31 mouse cellular contexts compared by ENCODE assay signal in the genomic region with DNA sequence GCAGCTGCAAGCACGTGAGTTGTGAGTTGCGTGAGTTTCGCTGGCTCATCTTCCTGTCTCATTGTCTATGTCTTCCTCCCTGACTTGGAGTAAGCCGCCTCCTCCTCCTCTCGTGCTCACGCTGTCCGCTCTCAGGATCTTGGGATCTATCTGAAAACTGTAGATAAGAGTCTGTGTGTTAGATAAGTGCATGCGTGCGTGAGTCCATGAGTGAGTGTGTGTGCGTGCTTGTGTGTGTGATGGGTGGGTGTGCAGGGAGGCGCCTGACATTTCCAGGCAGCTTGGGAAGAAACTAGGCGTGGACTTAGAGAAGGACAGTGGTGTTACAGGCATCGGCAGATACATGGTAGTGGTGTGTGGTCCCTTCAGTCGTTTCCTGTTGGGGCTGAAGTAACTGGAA. TPM values are rescaled to one million over a fixed set of nuclear protein-coding genes. Genes with fewer than 3 reads are reported as not detected.
DNase-seq lines count a peak whose midpoint lies in the region; ATAC-seq and TF ChIP-seq lines count a peak whose summit lies in the region.
"Had no signal": no experiment of that assay in that cellular context is flagged by ENCODE, and none has a peak within 500 bp of the region (broad histone marks: within the 10 kb centered on the region; RNA-seq: fewer than 3 reads in every experiment).

No protein-coding gene starts in this region.

- no peak for ATAC-seq in liver, embryonic 15.5 days (ENCODE audit: insufficient read depth)
- ATAC-seq in liver, embryonic 12.5 days, result no peak
- no peak for ATAC-seq in stomach, embryonic 16.5 days (ENCODE audit: insufficient read depth, low FRiP score)
- ATAC-seq: forebrain, embryonic 16.5 days; inflammation-experienced regulatory T-cells, adult 6 months; lung, postnatal 0 days; Patski had no signal

- no peak for DNase-seq in gastrocnemius, adult 2 months
- no peak for DNase-seq in gastrocnemius, postnatal 14 days
- no peak for DNase-seq in adrenal gland, postnatal 36 days
- no peak for DNase-seq in frontal cortex, postnatal 14 days (ENCODE audit: low spot score in 2 of 2)
- DNase-seq: adrenal gland, postnatal 10 days; cerebellum, adult 11-12 months; cerebellum, adult 9-11 months; embryo, embryonic 11 days; gastrocnemius, postnatal 25 days; heart, adult 18-20 months; heart, postnatal 14 days; kidney, adult 11 months; kidney, postnatal 36 days; liver; lung, adult 18-20 months; right cerebral cortex, postnatal 4 days had no signal

- peak overlapping the region; percentile 35; the same call in 1 of the 2 replicates for H3K27ac ChIP-seq in gastrocnemius, adult 2 months
- no peak overlapping the region for H3K27ac ChIP-seq in liver, embryonic 15.5 days (replicated peaks)
- H3K27ac ChIP-seq in liver, embryonic 12.5 days, result no peak overlapping the region
- peak overlapping the region; percentile 86; the same call in 1 of the 2 replicates for H3K27ac ChIP-seq in stomach, embryonic 16.5 days (ENCODE audit: low read length)
- H3K27ac ChIP-seq: embryonic facial prominence, embryonic 12.5 days; hindbrain, embryonic 10.5 days; hindbrain, embryonic 15.5 days; kidney, embryonic 15.5 days; layer of hippocampus, adult 2 months; midbrain, embryonic 12.5 days; neural tube, embryonic 13.5 days had no signal

- 26% methylated on average over 14 of the region's 14 CpGs for WGBS in liver, embryonic 15.5 days (ENCODE audit: insufficient replicate concordance)
- 34% methylated on average over 14 of the region's 14 CpGs for WGBS in liver, embryonic 12.5 days (ENCODE audit: insufficient replicate concordance)
- WGBS in stomach, embryonic 16.5 days, result 76% methylated on average over 14 of the region's 14 CpGs

- H3K36me3 ChIP-seq in liver, embryonic 15.5 days (replicated peaks), result no peaks in the 10 kb centered on the region
- H3K36me3 ChIP-seq in liver, embryonic 12.5 days, result no peaks in the 10 kb centered on the region
- H3K36me3 ChIP-seq in stomach, embryonic 16.5 days (ENCODE audit: control insufficient read depth, insufficient read depth, low read length), result no peaks in the 10 kb centered on the region
- H3K36me3 ChIP-seq: hindbrain, embryonic 15.5 days had no signal

- no peak overlapping the region for H3K9ac ChIP-seq in liver, embryonic 15.5 days
- no peak overlapping the region for H3K9ac ChIP-seq in liver, embryonic 12.5 days
- no peak overlapping the region for H3K9ac ChIP-seq in stomach, embryonic 16.5 days (ENCODE audit: low read length)
- H3K9ac ChIP-seq: embryonic facial prominence, embryonic 12.5 days; hindbrain, embryonic 15.5 days; kidney, embryonic 15.5 days; midbrain, embryonic 12.5 days; neural tube, embryonic 13.5 days had no signal

- H3K4me3 ChIP-seq in gastrocnemius, adult 2 months, result no peak overlapping the region
- no peak overlapping the region for H3K4me3 ChIP-seq in liver, embryonic 15.5 days (replicated peaks)
- no peak overlapping the region for H3K4me3 ChIP-seq in liver, embryonic 12.5 days
- no peak overlapping the region for H3K4me3 ChIP-seq in stomach, embryonic 16.5 days (replicated peaks; ENCODE audit: low read length)
- H3K4me3 ChIP-seq: embryonic facial prominence, embryonic 12.5 days; hindbrain, embryonic 10.5 days; hindbrain, embryonic 15.5 days; kidney, embryonic 15.5 days; layer of hippocampus, adult 2 months; midbrain, embryonic 12.5 days; neural tube, embryonic 13.5 days had no signal

- no peaks in the 10 kb centered on the region for H3K9me3 ChIP-seq in liver, embryonic 15.5 days (replicated peaks)
- no peaks in the 10 kb centered on the region for H3K9me3 ChIP-seq in liver, embryonic 12.5 days (replicated peaks)
- no peaks in the 10 kb centered on the region for H3K9me3 ChIP-seq in stomach, embryonic 16.5 days (replicated peaks; ENCODE audit: control insufficient read depth, low read length)
- H3K9me3 ChIP-seq: embryonic facial prominence, embryonic 12.5 days; hindbrain, embryonic 10.5 days; hindbrain, embryonic 15.5 days; kidney, embryonic 15.5 days; midbrain, embryonic 12.5 days; neural tube, embryonic 13.5 days had no signal

- H3K27me3 ChIP-seq in liver, embryonic 15.5 days, result no peaks in the 10 kb centered on the region
- H3K27me3 ChIP-seq in liver, embryonic 12.5 days (replicated peaks), result no peaks in the 10 kb centered on the region
- no peaks in the 10 kb centered on the region for H3K27me3 ChIP-seq in stomach, embryonic 16.5 days (ENCODE audit: control insufficient read depth, insufficient read depth, low read length)
- H3K27me3 ChIP-seq: CH12.LX; embryonic facial prominence, embryonic 12.5 days; hindbrain, embryonic 15.5 days; kidney, embryonic 15.5 days; midbrain, embryonic 12.5 days; neural tube, embryonic 13.5 days; Patski had no signal

- peaks cover 75% of the 10 kb centered on the region for H3K4me1 ChIP-seq in liver, embryonic 15.5 days (replicated peaks)
- H3K4me1 ChIP-seq in liver, embryonic 12.5 days, result peaks cover 87% of the 10 kb centered on the region
- peaks cover 57% of the 10 kb centered on the region for H3K4me1 ChIP-seq in stomach, embryonic 16.5 days (ENCODE audit: control insufficient read depth, insufficient read depth, low read length)

- TF ChIP-seq CTCF in gastrocnemius, adult 2 months (IDR thresholded peaks at IDR 0.05), result no peak

- peak overlapping the region; percentile 15; the same call in 1 of the 2 replicates for H3K4me2 ChIP-seq in liver, embryonic 15.5 days
- no peak overlapping the region for H3K4me2 ChIP-seq in liver, embryonic 12.5 days
- H3K4me2 ChIP-seq in stomach, embryonic 16.5 days (ENCODE audit: low read depth, low read length), result no peak overlapping the region
- H3K4me2 ChIP-seq: embryonic facial prominence, embryonic 12.5 days; hindbrain, embryonic 15.5 days; kidney, embryonic 15.5 days; midbrain, embryonic 12.5 days; neural tube, embryonic 13.5 days had no signal

- intact Hi-C loops in gastrocnemius, adult 2 months (cut with DNase I), result no loop called here
- intact Hi-C loops in gastrocnemius, postnatal 14 days (cut with DNase I; ENCODE audit: low total_unique reads), result no loop called here

RNA-seq across cellular contexts. Expression of a gene that starts 16.6 kb away (rescaled TPM):
- 1 to 10 TPM; 4.8 to 7.2 TPM for total RNA-seq in gastrocnemius, adult 2 months (2021)
- 10 to 100 TPM; 12.1 to 15.8 TPM for total RNA-seq in gastrocnemius, postnatal 14 days (2021)
- polyA plus RNA-seq in liver, embryonic 15.5 days (2015; fragmentation: Nextera tagmentation; extraction: Ambion mirVana), result 8.5 and 11.6 TPM in 2 replicates
- 11.9 and 12.4 TPM in 2 replicates for polyA plus RNA-seq in liver, embryonic 12.5 days (2016; fragmentation: Nextera tagmentation; extraction: Ambion mirVana)
- 108 and 139 TPM in 2 replicates for polyA plus RNA-seq in stomach, embryonic 16.5 days (2015; fragmentation: Nextera tagmentation; extraction: Ambion mirVana)
- 10 to 100 TPM; 15.8 to 32.3 TPM for total RNA-seq in adrenal gland, postnatal 36 days (2021)

RNA-seq across cellular contexts. Expression of a gene that starts 45.4 kb away (rescaled TPM):
- 1 to 10 TPM; 2.0 to 3.9 TPM for total RNA-seq in gastrocnemius, adult 2 months (2021)
- 10 to 100 TPM in 1 of 2 experiments, 1 to 10 TPM in 1; 7.2 to 10.6 TPM for total RNA-seq in gastrocnemius, postnatal 14 days (2021)
- 2.4 and 2.5 TPM in 2 replicates for polyA plus RNA-seq in liver, embryonic 15.5 days (2015; fragmentation: Nextera tagmentation; extraction: Ambion mirVana)
- 5.8 and 5.9 TPM in 2 replicates for polyA plus RNA-seq in liver, embryonic 12.5 days (2016; fragmentation: Nextera tagmentation; extraction: Ambion mirVana)
- polyA plus RNA-seq in stomach, embryonic 16.5 days (2015; fragmentation: Nextera tagmentation; extraction: Ambion mirVana), result 20.8 and 23.2 TPM in 2 replicates
- total RNA-seq in adrenal gland, postnatal 36 days (2021), result 10 to 100 TPM; 21.5 to 30.6 TPM

Comparison
In these comparisons a context has a peak if more than half of its experiments do, and no peak if none do; other contexts are left out.
1. H3K27ac ChIP-seq: peak in gastrocnemius, adult 2 months (single experiment) and stomach, embryonic 16.5 days (single experiment); none in liver, embryonic 15.5 days (single experiment) and liver, embryonic 12.5 days (single experiment).